Comparison of ENCODE assay signal across 6 mouse cellular contexts in genomic region chr4:149613497-149613896, GRCm38 (mm10). TPM values are rescaled to one million over a fixed set of nuclear protein-coding genes. Genes with fewer than 3 reads are reported as not detected.
DNase-seq lines count a peak whose midpoint lies in the region; ATAC-seq lines count a peak whose summit lies in the region.
"Not testable (repeated sequence)": the region's sequence is repeated elsewhere in the genome, so short reads cannot be mapped to it uniquely, and the experiment has no call there.

No protein-coding gene starts in this region.

- WGBS in embryonic facial prominence, embryonic 15.5 days, result 60% methylated on average over 6 of the region's 6 CpGs
- 68% methylated on average over 6 of the region's 6 CpGs for WGBS in heart, embryonic 15.5 days
- WGBS in intestine, embryonic 15.5 days, result 74% methylated on average over 6 of the region's 6 CpGs
- 71% methylated on average over 6 of the region's 6 CpGs for WGBS in liver, embryonic 11.5 days
- WGBS in neural tube, embryonic 11.5 days, result 79% methylated on average over 6 of the region's 6 CpGs

- H3K9ac ChIP-seq in embryonic facial prominence, embryonic 15.5 days; heart, embryonic 15.5 days; intestine, embryonic 15.5 days; liver, embryonic 11.5 days (ENCODE audit: low read depth, low read length); neural tube, embryonic 11.5 days (ENCODE audit: low read length): not testable (repeated sequence)

- H3K27me3 ChIP-seq in embryonic facial prominence, embryonic 15.5 days; heart, embryonic 15.5 days; intestine, embryonic 15.5 days (replicated peaks); liver, embryonic 11.5 days (replicated peaks; ENCODE audit: control insufficient read depth, insufficient read depth, low read length); neural tube, embryonic 11.5 days (ENCODE audit: control insufficient read depth, insufficient read depth, low read length): not testable (repeated sequence)

- H3K36me3 ChIP-seq in embryonic facial prominence, embryonic 15.5 days, result peaks cover 17% of the 10 kb centered on the region; the same call in 1 of the 2 replicates
- not testable (repeated sequence) for H3K36me3 ChIP-seq in heart, embryonic 15.5 days; intestine, embryonic 15.5 days; liver, embryonic 11.5 days (ENCODE audit: control insufficient read depth, insufficient read depth, low read length); neural tube, embryonic 11.5 days (ENCODE audit: control insufficient read depth, insufficient read depth, low read length)

- 0 out of 2 replicates have a peak, but pooled peaks have one; percentile 63 for ATAC-seq in embryonic facial prominence, embryonic 15.5 days (ENCODE audit: insufficient number of reproducible peaks, low FRiP score, low TSS enrichment, low read depth)
- ATAC-seq in heart, embryonic 15.5 days (replicated peaks; ENCODE audit: insufficient number of reproducible peaks, insufficient read depth, low FRiP score, low read depth), result 0 out of 2 replicates have a peak, but pooled peaks have one; percentile 31
- ATAC-seq in intestine, embryonic 15.5 days, result 0 out of 2 replicates have a peak, but pooled peaks have one; percentile 23
- ATAC-seq in liver, embryonic 11.5 days (replicated peaks; ENCODE audit: low FRiP score), result peak; percentile 43; the same call in 1 of the 2 replicates
- peak; percentile 55; the same call in 1 of the 2 replicates for ATAC-seq in megakaryocyte-erythroid progenitor cell, adult 5-6 weeks (replicated peaks; ENCODE audit: low FRiP score, low TSS enrichment, poor library complexity, severe bottlenecking)
- peak; percentile 61; the same call in 1 of the 2 replicates for ATAC-seq in neural tube, embryonic 11.5 days (ENCODE audit: insufficient read depth, low FRiP score, low TSS enrichment)

- not testable (repeated sequence) for H3K27ac ChIP-seq in embryonic facial prominence, embryonic 15.5 days (replicated peaks); heart, embryonic 15.5 days; intestine, embryonic 15.5 days; liver, embryonic 11.5 days (ENCODE audit: low read depth, low read length); neural tube, embryonic 11.5 days (ENCODE audit: low read depth, low read length)

- H3K4me3 ChIP-seq in embryonic facial prominence, embryonic 15.5 days (replicated peaks); heart, embryonic 15.5 days; intestine, embryonic 15.5 days (replicated peaks); liver, embryonic 11.5 days (ENCODE audit: low read depth, low read length); neural tube, embryonic 11.5 days (ENCODE audit: low read depth, low read length): not testable (repeated sequence)

- not testable (repeated sequence) for H3K4me2 ChIP-seq in embryonic facial prominence, embryonic 15.5 days (replicated peaks); heart, embryonic 15.5 days; intestine, embryonic 15.5 days (replicated peaks); liver, embryonic 11.5 days; neural tube, embryonic 11.5 days (ENCODE audit: low read depth)

- not testable (repeated sequence) for DNase-seq in liver, embryonic 11.5 days (ENCODE audit: low spot score); neural tube, embryonic 11.5 days (ENCODE audit: low spot score)

- H3K4me1 ChIP-seq in embryonic facial prominence, embryonic 15.5 days; heart, embryonic 15.5 days (replicated peaks); intestine, embryonic 15.5 days (replicated peaks); liver, embryonic 11.5 days (replicated peaks; ENCODE audit: control insufficient read depth, insufficient read depth, low read length); neural tube, embryonic 11.5 days (ENCODE audit: control insufficient read depth, insufficient read depth, low read length): not testable (repeated sequence)

- not testable (repeated sequence) for H3K9me3 ChIP-seq in embryonic facial prominence, embryonic 15.5 days (replicated peaks); heart, embryonic 15.5 days (replicated peaks); intestine, embryonic 15.5 days; liver, embryonic 11.5 days (ENCODE audit: control insufficient read depth, low read length); neural tube, embryonic 11.5 days (ENCODE audit: control insufficient read depth, low read length)

RNA-seq across cellular contexts. Expression of gene Clstn1, which starts 27.2 kb away (rescaled TPM):
- 64.5 and 71.4 TPM in 2 replicates for polyA plus RNA-seq in embryonic facial prominence, embryonic 15.5 days (2015; fragmentation: Nextera tagmentation; extraction: Ambion mirVana)
- 21.3 and 32.1 TPM in 2 replicates for polyA plus RNA-seq in heart, embryonic 15.5 days (2015; fragmentation: Nextera tagmentation; extraction: Ambion mirVana)
- polyA plus RNA-seq in intestine, embryonic 15.5 days (2015; fragmentation: Nextera tagmentation; extraction: Ambion mirVana), result 40.9 and 42.4 TPM in 2 replicates
- polyA plus RNA-seq in liver, embryonic 11.5 days (2014; fragmentation: Nextera tagmentation; extraction: Ambion mirVana), result 7.8 and 7.9 TPM in 2 replicates
- total RNA-seq in megakaryocyte-erythroid progenitor cell, adult 5-6 weeks (2014; fragmentation: Nextera tagmentation), result 30.8 and 31.2 TPM in 2 replicates
- 23.3 and 30.4 TPM in 2 replicates for total RNA-seq in megakaryocyte-erythroid progenitor cell, adult 5-6 weeks (2017)
- polyA plus RNA-seq in neural tube, embryonic 11.5 days (2014; fragmentation: Nextera tagmentation; extraction: Ambion mirVana), result 48.6 and 59.9 TPM in 2 replicates
